Mouse (Mus musculus) lung, postnatal 0 days (tissue): Measurements from ENCODE around the gene Trip10.

Source experiments
- CTCF ChIP-seq: IDR thresholded peaks from 2 replicates; pipeline ENCODE4 v1.5.1; 2016; ENCODE audit warnings: antibody characterized with exemption, mild to moderate bottlenecking
- EP300 ChIP-seq: IDR thresholded peaks from 2 replicates; pipeline ENCODE4 v1.6.1; 2016; ENCODE audit warnings: antibody characterized with exemption, mild to moderate bottlenecking, control low read depth

GRCm38 (mm10) chr17:57249186-57250181, at the start of gene Trip10:
- TF ChIP-seq CTCF = peak; percentile 57
- TF ChIP-seq EP300 = no peak
